Mouse (Mus musculus): ENCODE results near the gene Kazn. TPM values are rescaled to one million over a fixed set of nuclear protein-coding genes. Genes with fewer than 3 reads are reported as not detected.

Kazn gene
- polyA plus RNA-seq, 1 experiment from 2014 or later = 14.1 TPM

GRCm38 (mm10) chr4:142196626-142197025, 42.6 kb downstream of the Kazn start:
- H3K4me2 ChIP-seq = no peak overlapping the region
- no peak overlapping the region for H3K9ac ChIP-seq
- H3K27me3 ChIP-seq (ENCODE audit: insufficient read depth, low read length) = no peaks in the 10 kb centered on the region
- peak; percentile 48 for TF ChIP-seq CTCF (IDR thresholded peaks at IDR 0.05; ENCODE audit: low read depth)
- DNase-seq (no peak), ATAC-seq (ENCODE audit: insufficient read depth) (no peak)
- 55% methylated on average over 6 of the region's 6 CpGs for WGBS
- no peak overlapping the region for H3K4me3 ChIP-seq (ENCODE audit: low read depth, low read length)
- no peaks in the 10 kb centered on the region for H3K4me1 ChIP-seq (ENCODE audit: insufficient read depth)
- H3K9me3 ChIP-seq (ENCODE audit: low read depth, low read length) = no peaks in the 10 kb centered on the region
- no peaks in the 10 kb centered on the region for H3K36me3 ChIP-seq (ENCODE audit: insufficient read depth)
- no peak overlapping the region for H3K27ac ChIP-seq (ENCODE audit: low read depth)

- no peak overlapping the region for H3K4me2 ChIP-seq
- WGBS = 87% methylated on average over 7 of the region's 7 CpGs
- H3K27me3 ChIP-seq (ENCODE audit: insufficient read depth, low read length) = no peaks in the 10 kb centered on the region
- ATAC-seq (ENCODE audit: insufficient read depth) = 0 out of 2 replicates have a peak, but pooled peaks have one; percentile 18
- no peak for DNase-seq
- no peak overlapping the region for H3K9ac ChIP-seq
- H3K4me3 ChIP-seq (ENCODE audit: low read depth, low read length) = no peak overlapping the region
- no peaks in the 10 kb centered on the region for H3K9me3 ChIP-seq (ENCODE audit: low read depth, low read length)
- H3K36me3 ChIP-seq (ENCODE audit: insufficient read depth) = no peaks in the 10 kb centered on the region
- H3K27ac ChIP-seq (ENCODE audit: low read depth) = no peak overlapping the region; the same call in 1 of the 2 replicates
- TF ChIP-seq CTCF (IDR thresholded peaks at IDR 0.05; ENCODE audit: low read depth) = no peak
- no peaks in the 10 kb centered on the region; the same call in 1 of the 2 replicates for H3K4me1 ChIP-seq (ENCODE audit: insufficient read depth)
Observed at GRCm38 (mm10) chr4:142193780-142194179, 45.4 kb downstream of the Kazn start.

- DNase-seq = no peak
- Histone ChIP-seq H3K4me1 (ENCODE audit: insufficient read depth) (no peaks in the 10 kb centered on the region; the same call in 1 of the 2 replicates), H3K4me2 (no peak overlapping the region), H3K36me3 (ENCODE audit: insufficient read depth) (no peaks in the 10 kb centered on the region), H3K27me3 (ENCODE audit: insufficient read depth, low read length) (no peaks in the 10 kb centered on the region), H3K4me3 (ENCODE audit: low read depth, low read length) (no peak overlapping the region), H3K27ac (ENCODE audit: low read depth) (no peak overlapping the region), H3K9ac (no peak overlapping the region), H3K9me3 (ENCODE audit: low read depth, low read length) (no peaks in the 10 kb centered on the region)
- 73% methylated on average over 8 of the region's 8 CpGs for WGBS
- no peak; the same call in 1 of the 2 replicates for TF ChIP-seq CTCF (IDR thresholded peaks at IDR 0.05; ENCODE audit: low read depth)
- no peak for ATAC-seq (ENCODE audit: insufficient read depth)
Observed at GRCm38 (mm10) chr4:142193151-142193578, 46.0 kb downstream of the Kazn start.

GRCm38 (mm10) chr4:142189960-142190359, 49.2 kb downstream of the Kazn start:
- H3K9ac ChIP-seq = no peak overlapping the region
- no peaks in the 10 kb centered on the region for H3K27me3 ChIP-seq (ENCODE audit: insufficient read depth, low read length)
- DNase-seq (no peak), ATAC-seq (ENCODE audit: insufficient read depth) (no peak)
- no peaks in the 10 kb centered on the region for H3K36me3 ChIP-seq (ENCODE audit: insufficient read depth)
- H3K4me2 ChIP-seq = no peak overlapping the region
- no peak for TF ChIP-seq CTCF (IDR thresholded peaks at IDR 0.05; ENCODE audit: low read depth)
- 92% methylated on average over 8 of the region's 8 CpGs for WGBS
- no peak overlapping the region for H3K27ac ChIP-seq (ENCODE audit: low read depth)
- H3K4me3 ChIP-seq (ENCODE audit: low read depth, low read length) = no peak overlapping the region
- no peaks in the 10 kb centered on the region for H3K9me3 ChIP-seq (ENCODE audit: low read depth, low read length)
- no peaks in the 10 kb centered on the region; the same call in 1 of the 2 replicates for H3K4me1 ChIP-seq (ENCODE audit: insufficient read depth)

- Histone ChIP-seq H3K4me2 (no peak overlapping the region), H3K4me3 (ENCODE audit: low read depth, low read length) (no peak overlapping the region), H3K27me3 (ENCODE audit: insufficient read depth, low read length) (no peaks in the 10 kb centered on the region), H3K27ac (ENCODE audit: low read depth) (no peak overlapping the region), H3K4me1 (ENCODE audit: insufficient read depth) (no peaks in the 10 kb centered on the region; the same call in 1 of the 2 replicates), H3K36me3 (ENCODE audit: insufficient read depth) (no peaks in the 10 kb centered on the region), H3K9me3 (ENCODE audit: low read depth, low read length) (no peaks in the 10 kb centered on the region), H3K9ac (no peak overlapping the region)
- ATAC-seq (ENCODE audit: insufficient read depth) (no peak), DNase-seq (no peak)
- 75% methylated on average over 2 of the region's 2 CpGs for WGBS
- TF ChIP-seq CTCF (IDR thresholded peaks at IDR 0.05; ENCODE audit: low read depth) = no peak
Observed at GRCm38 (mm10) chr4:142188501-142188900, 50.7 kb downstream of the Kazn start.

GRCm38 (mm10) chr4:142186155-142186554, 53.0 kb downstream of the Kazn start:
- Histone ChIP-seq H3K9ac (no peak overlapping the region), H3K27ac (ENCODE audit: low read depth) (no peak overlapping the region), H3K27me3 (ENCODE audit: insufficient read depth, low read length) (no peaks in the 10 kb centered on the region), H3K4me1 (ENCODE audit: insufficient read depth) (peaks cover 8% of the 10 kb centered on the region), H3K4me2 (no peak overlapping the region), H3K36me3 (ENCODE audit: insufficient read depth) (no peaks in the 10 kb centered on the region), H3K9me3 (ENCODE audit: low read depth, low read length) (no peaks in the 10 kb centered on the region), H3K4me3 (ENCODE audit: low read depth, low read length) (no peak overlapping the region)
- ATAC-seq (ENCODE audit: insufficient read depth) (no peak), DNase-seq (no peak)
- peak; percentile 51 for TF ChIP-seq CTCF (IDR thresholded peaks at IDR 0.05; ENCODE audit: low read depth)
- WGBS = 89% methylated on average over 3 of the region's 3 CpGs

- no peak for DNase-seq
- H3K27ac ChIP-seq (ENCODE audit: low read depth) = no peak overlapping the region
- no peak overlapping the region for H3K4me2 ChIP-seq
- H3K9ac ChIP-seq = no peak overlapping the region
- WGBS = 91% methylated on average over 9 of the region's 9 CpGs
- H3K4me3 ChIP-seq (ENCODE audit: low read depth, low read length) = no peak overlapping the region
- no peak for ATAC-seq (ENCODE audit: insufficient read depth)
- no peak for TF ChIP-seq CTCF (IDR thresholded peaks at IDR 0.05; ENCODE audit: low read depth)
- H3K36me3 ChIP-seq (ENCODE audit: insufficient read depth) = no peaks in the 10 kb centered on the region
- no peaks in the 10 kb centered on the region for H3K27me3 ChIP-seq (ENCODE audit: insufficient read depth, low read length)
- H3K9me3 ChIP-seq (ENCODE audit: low read depth, low read length) = no peaks in the 10 kb centered on the region
- H3K4me1 ChIP-seq (ENCODE audit: insufficient read depth) = peaks cover 13% of the 10 kb centered on the region
Observed at GRCm38 (mm10) chr4:142185533-142185900, 53.7 kb downstream of the Kazn start.
